Mouse (Mus musculus) CH12.LX (cell line): ENCODE measurements around the gene Macrod1. TPM values are rescaled to one million over a fixed set of nuclear protein-coding genes. Genes with fewer than 3 reads are reported as not detected.

Experiments used
- DNase-seq: peaks from one replicate; pipeline ENCODE4 v3.0.0-alpha.2; 2013; ENCODE audit errors: extremely low read depth
- H3K27ac ChIP-seq: 2 replicates; pipeline ENCODE4 v1.5.1; 2012; ENCODE audit warnings: low read depth, mild to moderate bottlenecking, control low read depth, moderate library complexity; ENCODE audit not compliant: insufficient read depth
- H3K27me3 ChIP-seq: replicated peaks from 2 replicates; pipeline ENCODE3; 2012; ENCODE audit warnings: inconsistent platforms
- H3K36me3 ChIP-seq, 2 experiments: replicated peaks in 1 of 2; 2 replicates each; pipeline versions ENCODE3 to v1.6.1; 2012; ENCODE audit warnings: inconsistent platforms in 1 of 2, low read length in 1 of 2, mild to moderate bottlenecking in 1 of 2, mixed read lengths in 1 of 2, moderate library complexity in 1 of 2; ENCODE audit not compliant: control insufficient read depth in 1 of 2, insufficient read depth in 1 of 2
- H3K4me1 ChIP-seq, 2 experiments: 2 replicates each; pipeline ENCODE4 v1.6.1; 2012; ENCODE audit warnings: inconsistent platforms in 1 of 2, moderate library complexity in 1 of 2; ENCODE audit not compliant: insufficient read depth in 2 of 2, control insufficient read depth in 1 of 2
- H3K4me2 ChIP-seq: 2 replicates; pipeline ENCODE4 v1.6.1; 2012; ENCODE audit warnings: low read depth, mild to moderate bottlenecking, control low read depth; ENCODE audit not compliant: poor library complexity, insufficient read depth, severe bottlenecking
- H3K4me3 ChIP-seq, 3 experiments: fragments of 150-350 bp in 1 of 3; sonication (generic) in 1 of 3; replicated peaks in 1 of 3; 2 replicates each; pipeline versions ENCODE3 to v1.5.1; 2011 to 2012; ENCODE audit warnings: low read depth in 2 of 3, low read length in 2 of 3, mild to moderate bottlenecking in 2 of 3, moderate library complexity in 2 of 3, control low read depth in 1 of 3, improper control_type of control experiment in 1 of 3, inconsistent platforms in 1 of 3, mixed read lengths in 1 of 3; ENCODE audit not compliant: poor library complexity in 1 of 3
- H3K79me2 ChIP-seq: replicated peaks from 2 replicates; pipeline ENCODE4 v1.6.1; 2012; ENCODE audit warnings: mild to moderate bottlenecking, moderate library complexity; ENCODE audit not compliant: control insufficient read depth, poor library complexity, insufficient read depth, severe bottlenecking; ENCODE audit errors: extremely low read depth
- H3K9ac ChIP-seq: 2 replicates; pipeline ENCODE4 v1.6.1; 2012; ENCODE audit warnings: low read depth, mild to moderate bottlenecking, control low read depth, moderate library complexity; ENCODE audit not compliant: insufficient read depth
- H3K9me3 ChIP-seq: replicated peaks from 2 replicates; pipeline ENCODE3; 2012; ENCODE audit warnings: low read length, inconsistent platforms, mixed read lengths
- BHLHE40 ChIP-seq: IDR thresholded peaks from 2 replicates; pipeline ENCODE4 v1.6.1; 2011; ENCODE audit warnings: mild to moderate bottlenecking, low read depth, low read length, improper control_type of control experiment
- CHD1 ChIP-seq: IDR thresholded peaks from 2 replicates; pipeline ENCODE4 v1.6.1; 2012; ENCODE audit warnings: low read depth, low read length, improper control_type of control experiment, inconsistent platforms
- CTCF ChIP-seq, 2 experiments: IDR thresholded peaks in 1 of 2; conservative IDR thresholded peaks in 1 of 2; 2 replicates each; pipeline ENCODE4 v1.5.1; 2011 to 2012; ENCODE audit warnings: low read depth in 2 of 2, low read length in 2 of 2, improper control_type of control experiment in 1 of 2, inconsistent platforms in 1 of 2, mild to moderate bottlenecking in 1 of 2, moderate library complexity in 1 of 2
- ELF1 ChIP-seq: IDR thresholded peaks from 2 replicates; pipeline ENCODE4 v1.6.1; 2014; ENCODE audit warnings: low read depth, mild to moderate bottlenecking, inconsistent platforms, low read length, improper control_type of control experiment
- EP300 ChIP-seq: IDR thresholded peaks from 2 replicates; pipeline ENCODE4 v1.6.1; 2011; ENCODE audit warnings: low read length, improper control_type of control experiment
- ETS1 ChIP-seq: conservative IDR thresholded peaks from 2 replicates; pipeline ENCODE4 v1.6.1; 2012; ENCODE audit warnings: low read depth, mild to moderate bottlenecking, inconsistent platforms, low read length, improper control_type of control experiment, moderate library complexity
- HCFC1 ChIP-seq: IDR thresholded peaks from 2 replicates; pipeline ENCODE4 v1.6.1; 2012; ENCODE audit warnings: low read depth, mild to moderate bottlenecking, inconsistent platforms, low read length, improper control_type of control experiment
- IRF4 ChIP-seq: IDR thresholded peaks from 2 replicates; pipeline ENCODE4 v1.6.1; 2014; ENCODE audit warnings: low read depth, mild to moderate bottlenecking, inconsistent platforms, low read length, improper control_type of control experiment
- JUN ChIP-seq: IDR thresholded peaks from 2 replicates; pipeline ENCODE4 v1.6.1; 2011; ENCODE audit warnings: low read depth, mild to moderate bottlenecking, low read length, improper control_type of control experiment, moderate library complexity; ENCODE audit not compliant: insufficient read depth
- JUND ChIP-seq: conservative IDR thresholded peaks from 2 replicates; pipeline ENCODE4 v1.6.1; 2011; ENCODE audit warnings: low read depth, low read length, improper control_type of control experiment
- KAT2A ChIP-seq: IDR thresholded peaks from 2 replicates; pipeline ENCODE4 v1.6.1; 2012; ENCODE audit warnings: low read length, improper control_type of control experiment, inconsistent platforms; ENCODE audit not compliant: insufficient replicate concordance
- MAFK ChIP-seq: IDR thresholded peaks from 2 replicates; pipeline ENCODE4 v1.6.1; 2011; ENCODE audit warnings: low read length, improper control_type of control experiment; ENCODE audit not compliant: insufficient replicate concordance
- MAZ ChIP-seq: IDR thresholded peaks from 2 replicates; pipeline ENCODE4 v1.6.1; 2012; ENCODE audit warnings: low read depth, mild to moderate bottlenecking, inconsistent platforms, low read length, improper control_type of control experiment, moderate library complexity
- MXI1 ChIP-seq: IDR thresholded peaks from 2 replicates; pipeline ENCODE4 v1.6.1; 2011; ENCODE audit warnings: mild to moderate bottlenecking, low read depth, low read length, improper control_type of control experiment
- NELFE ChIP-seq: IDR thresholded peaks from 2 replicates; pipeline ENCODE4 v1.6.1; 2011; ENCODE audit warnings: low read depth, low read length, improper control_type of control experiment
- NRF1 ChIP-seq: IDR thresholded peaks from 2 replicates; pipeline ENCODE4 v1.6.1; 2014; ENCODE audit warnings: low read depth, mild to moderate bottlenecking, inconsistent platforms, low read length, improper control_type of control experiment, moderate library complexity
- PAX5 ChIP-seq: IDR thresholded peaks from 2 replicates; pipeline ENCODE4 v1.6.1; 2012; ENCODE audit warnings: low read length, inconsistent platforms, mixed read lengths
- POLR2A ChIP-seq: IDR thresholded peaks from 2 replicates; pipeline ENCODE4 v1.6.1; 2011; ENCODE audit warnings: low read depth, mild to moderate bottlenecking, improper control_type of control experiment, low read length
- POLR2AphosphoS2 ChIP-seq: IDR thresholded peaks from 2 replicates; pipeline ENCODE4 v1.6.1; 2011; ENCODE audit warnings: low read depth, low read length, improper control_type of control experiment
- RCOR1 ChIP-seq: conservative IDR thresholded peaks from 2 replicates; pipeline ENCODE4 v1.6.1; 2012; ENCODE audit warnings: low read depth, mild to moderate bottlenecking, inconsistent platforms, low read length, improper control_type of control experiment
- SMC3 ChIP-seq: IDR thresholded peaks from 2 replicates; pipeline ENCODE4 v1.6.1; 2011; ENCODE audit warnings: low read depth, low read length, improper control_type of control experiment
- UBTF ChIP-seq: IDR thresholded peaks from 2 replicates; pipeline ENCODE4 v1.6.1; 2012; ENCODE audit warnings: low read depth, mild to moderate bottlenecking, inconsistent platforms, low read length, improper control_type of control experiment, moderate library complexity
- USF2 ChIP-seq: conservative IDR thresholded peaks from 2 replicates; pipeline ENCODE4 v1.6.1; 2011; ENCODE audit warnings: low read depth, low read length, improper control_type of control experiment
- ZC3H11A ChIP-seq: IDR thresholded peaks from 2 replicates; pipeline ENCODE4 v1.6.1; 2012; ENCODE audit warnings: low read depth, mild to moderate bottlenecking, inconsistent platforms, low read length, improper control_type of control experiment
- ZKSCAN1 ChIP-seq: IDR thresholded peaks from 2 replicates; pipeline ENCODE4 v1.6.1; 2012; ENCODE audit warnings: low read depth, inconsistent platforms, low read length, improper control_type of control experiment, borderline replicate concordance
- ZMIZ1 ChIP-seq: IDR thresholded peaks from 2 replicates; pipeline ENCODE4 v1.6.1; 2012; ENCODE audit warnings: low read depth, mild to moderate bottlenecking, inconsistent platforms, low read length, improper control_type of control experiment
- ZNF384 ChIP-seq: IDR thresholded peaks from 2 replicates; pipeline ENCODE4 v1.6.1; 2012; ENCODE audit warnings: low read depth, low read length, improper control_type of control experiment, inconsistent platforms
- dilution Hi-C: fragments of 300-500 bp; cut with MboI; formaldehyde crosslinking; loops from 2 replicates; pipeline ENCODE4 v1.14.3; 2020; ENCODE audit warnings: low sequenced_read_pairs; ENCODE audit not compliant: extremely low pct_unique_long_range_greater_than_20kb, extremely low pct_ligation_motif_present
- in situ Hi-C: fragments of 300-500 bp; cut with MboI; formaldehyde crosslinking; loops from 3 replicates; pipeline ENCODE4 v1.14.3; 2019; ENCODE audit warnings: low sequenced_read_pairs, low pct_ligation_motif_present, low pct_unique_long_range_greater_than_20kb, mixed read lengths
- polyA plus RNA-seq: library from polyadenylated mRNA; unstranded; fragments of >175 nt; gene quantifications from 2 replicates; pipeline ENCODE4 v1.2.1, GENCODE M21; 2012; ENCODE audit warnings: low read depth; ENCODE audit not compliant: insufficient read length
- total RNA-seq, 2 experiments: library from RNA; depleted of rRNA; stranded (reverse); fragments of 300-350 nt in 1 of 2; fragments of >200 nt in 1 of 2; gene quantifications; 2 replicates each; pipeline ENCODE4 v1.2.3; 2012 to 2014

Gene Macrod1
- total and polyA plus RNA-seq, 3 experiments: 1.0 TPM; not detected in 2

DNA sequence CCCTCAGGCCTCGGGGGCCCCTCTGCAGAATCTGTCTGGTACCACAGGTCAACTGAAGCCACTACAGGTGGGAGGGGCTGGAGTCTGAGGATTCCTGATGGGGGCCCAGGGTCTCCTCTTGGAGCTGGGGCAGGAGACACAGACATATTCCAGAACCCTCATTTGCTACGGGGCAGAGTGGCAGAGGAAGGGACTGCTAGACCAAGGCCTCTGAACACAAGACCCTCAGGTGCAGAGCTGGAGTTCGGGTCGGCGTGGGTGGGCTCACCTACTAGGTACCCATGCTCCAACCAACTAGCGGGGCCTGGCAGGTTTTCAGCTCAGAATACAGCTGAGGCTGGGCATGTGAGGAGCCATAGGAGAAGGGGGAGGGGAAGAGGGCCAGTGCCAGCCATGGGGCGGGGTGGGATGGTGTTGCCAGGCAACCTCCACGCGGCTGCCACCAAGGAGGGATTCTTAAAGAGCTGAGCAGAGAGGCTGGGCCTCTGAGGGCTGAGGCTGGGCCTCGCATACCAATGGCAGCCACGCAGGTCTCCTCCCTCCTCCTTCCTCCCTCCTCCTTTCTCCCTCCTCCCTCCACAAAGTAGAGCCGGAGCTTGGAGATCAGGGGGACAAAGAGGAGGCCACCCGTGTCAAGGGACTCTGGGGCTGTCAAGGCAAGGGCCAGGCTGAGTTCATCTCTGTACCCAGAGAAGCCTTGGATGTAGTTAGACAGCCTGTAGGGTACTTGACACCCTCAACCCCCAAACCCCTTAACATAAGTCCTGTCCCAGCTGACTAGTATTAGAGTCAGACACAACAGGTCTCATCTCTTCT, 115.6 kb downstream of the Macrod1 start:
- Histone ChIP-seq H3K9ac (no peak overlapping the region), H3K27me3 (peaks cover 86% of the 10 kb centered on the region), H3K4me3 (no peak overlapping the region), H3K4me1 (peaks cover 2 to 11% of the 10 kb centered on the region in 2 experiments; a peak in 2 of 4 replicates), H3K79me2 (no peaks in the 10 kb centered on the region), H3K27ac (no peak overlapping the region), H3K36me3 (no peaks in the 10 kb centered on the region), H3K4me2 (no peak overlapping the region), H3K9me3 (no peaks in the 10 kb centered on the region)
- DNase-seq: no peak
- TF ChIP-seq UBTF: no peak
- no peak for TF ChIP-seq IRF4
- TF ChIP-seq PAX5: no peak
- TF ChIP-seq POLR2A: no peak
- no peak for TF ChIP-seq NRF1
- no peak for TF ChIP-seq NELFE
- TF ChIP-seq HCFC1: no peak
- no peak for TF ChIP-seq POLR2AphosphoS2
- no peak for TF ChIP-seq ZKSCAN1
- no peak for TF ChIP-seq CTCF (conservative IDR thresholded peaks at IDR 0.05 in 1 of 2, IDR thresholded peaks at IDR 0.05 in 1 of 2; ENCODE audit: low read depth in 2 of 2, low read length in 2 of 2)
- no peak for TF ChIP-seq ZMIZ1
- no peak for TF ChIP-seq JUN
- TF ChIP-seq CHD1: no peak
- no peak for TF ChIP-seq RCOR1
- TF ChIP-seq EP300: no peak
- TF ChIP-seq USF2: no peak
- TF ChIP-seq MXI1: no peak
- no peak for TF ChIP-seq ZNF384
- TF ChIP-seq ELF1: no peak
- in situ Hi-C loops (no loop called here), dilution Hi-C loops (no loop called here)

DNA sequence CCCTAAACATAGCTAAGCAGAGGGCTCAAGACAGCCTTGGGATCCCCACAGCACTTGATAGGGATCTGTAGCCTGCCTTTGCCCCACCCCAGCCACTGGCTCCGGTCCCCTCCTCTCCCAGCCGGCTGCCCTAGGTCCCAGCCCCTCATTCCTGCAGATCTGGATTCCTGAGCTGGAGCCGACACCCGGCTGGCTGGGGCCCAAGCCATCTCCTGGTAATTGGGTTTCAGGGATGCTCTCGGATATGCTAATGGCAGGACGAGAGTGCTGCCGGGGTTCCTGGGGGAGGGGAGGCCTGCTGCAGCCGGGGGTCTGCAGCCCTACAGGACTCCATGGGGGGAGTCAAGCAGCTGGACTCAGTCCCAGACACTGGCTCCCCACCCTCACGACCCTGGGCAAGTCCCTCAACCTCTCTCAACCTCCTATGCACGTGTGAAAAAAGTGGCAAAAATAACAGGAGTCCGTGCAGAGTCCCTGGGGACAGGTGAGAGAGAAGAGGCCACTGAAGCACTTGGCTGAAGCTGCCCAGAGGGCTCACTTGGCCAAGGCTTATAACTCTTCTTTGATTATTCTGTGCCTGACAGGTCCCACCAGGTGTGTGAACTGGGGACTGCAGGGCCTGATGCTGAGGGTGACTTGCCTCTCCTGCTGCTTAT, 119.6 kb downstream of the Macrod1 start:
- in situ Hi-C loops: no loop called here
- Histone ChIP-seq H3K27ac (no peak overlapping the region), H3K27me3 (peaks cover 87% of the 10 kb centered on the region), H3K4me3 (no peak overlapping the region), H3K4me1 (peaks cover 2 to 10% of the 10 kb centered on the region in 2 experiments; a peak in 2 of 4 replicates), H3K79me2 (no peaks in the 10 kb centered on the region), H3K9me3 (no peaks in the 10 kb centered on the region), H3K4me2 (no peak overlapping the region), H3K9ac (no peak overlapping the region), H3K36me3 (no peaks in the 10 kb centered on the region)
- no peak for TF ChIP-seq ZNF384
- TF ChIP-seq POLR2A: no peak
- TF ChIP-seq NRF1: no peak
- no peak for TF ChIP-seq ETS1
- no peak for TF ChIP-seq MAFK
- TF ChIP-seq MAZ: no peak
- TF ChIP-seq USF2: no peak
- no peak for TF ChIP-seq POLR2AphosphoS2
- TF ChIP-seq ZC3H11A: no peak
- no peak for TF ChIP-seq JUND
- no peak for TF ChIP-seq SMC3
- no peak for TF ChIP-seq KAT2A
- no peak for TF ChIP-seq NELFE
- TF ChIP-seq BHLHE40: no peak
- no peak for TF ChIP-seq HCFC1
- no peak for TF ChIP-seq MXI1
- no peak for DNase-seq
- dilution Hi-C loops: no loop called here
